ENCODE assay signal across 9 mouse cellular contexts in the genomic region with DNA sequence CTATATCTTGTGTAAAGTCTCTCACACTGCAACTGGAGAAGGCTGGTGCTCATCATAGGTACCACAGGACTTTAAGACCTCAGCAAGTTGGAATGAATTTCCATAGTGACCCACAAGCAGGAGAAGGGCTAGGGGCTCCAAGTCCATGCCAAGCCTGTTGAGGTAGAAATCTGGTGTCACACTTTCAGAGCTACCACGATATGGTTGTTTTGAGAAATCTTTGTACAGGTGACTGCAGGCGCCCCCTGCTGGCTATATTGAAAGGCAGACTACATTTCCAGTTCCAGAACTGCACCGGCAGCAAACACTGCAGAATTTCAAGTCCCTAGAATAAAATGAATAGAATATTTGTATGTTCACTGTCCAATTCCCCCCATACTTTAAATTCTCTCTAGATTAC. TPM values are rescaled to one million over a fixed set of nuclear protein-coding genes. Genes with fewer than 3 reads are reported as not detected.
DNase-seq lines count a peak whose midpoint lies in the region; ATAC-seq and TF ChIP-seq lines count a peak whose summit lies in the region.
"Had no signal": no experiment of that assay in that cellular context is flagged by ENCODE, and none has a peak within 500 bp of the region (broad histone marks: within the 10 kb centered on the region; RNA-seq: fewer than 3 reads in every experiment).

No protein-coding gene starts in this region.

- peaks cover 10% of the 10 kb centered on the region for H3K36me3 ChIP-seq in embryonic facial prominence, embryonic 10.5 days (replicated peaks)
- H3K36me3 ChIP-seq in stomach, postnatal 0 days (ENCODE audit: control insufficient read depth, insufficient read depth, low read length): no peaks in the 10 kb centered on the region

- WGBS in embryonic facial prominence, embryonic 10.5 days: 20% methylated on average over 3 of the region's 3 CpGs
- WGBS in stomach, postnatal 0 days: 7% methylated on average over 3 of the region's 3 CpGs

- H3K27ac ChIP-seq in embryonic facial prominence, embryonic 10.5 days (replicated peaks): no peak overlapping the region
- no peak overlapping the region for H3K27ac ChIP-seq in layer of hippocampus, adult 2 months
- no peak overlapping the region for H3K27ac ChIP-seq in stomach, postnatal 0 days (replicated peaks)
- H3K27ac ChIP-seq: limb, embryonic 12.5 days had no signal

- peak; percentile 99 for TF ChIP-seq CTCF in layer of hippocampus, adult 2 months (conservative IDR thresholded peaks at IDR 0.05)
- peak; percentile 87 for TF ChIP-seq CTCF in stomach, postnatal 0 days (IDR thresholded peaks at IDR 0.05; ENCODE audit: low read depth)

- no peaks in the 10 kb centered on the region for H3K9me3 ChIP-seq in embryonic facial prominence, embryonic 10.5 days
- no peaks in the 10 kb centered on the region for H3K9me3 ChIP-seq in stomach, postnatal 0 days (ENCODE audit: control insufficient read depth, low read length)
- H3K9me3 ChIP-seq: limb, embryonic 12.5 days had no signal

- DNase-seq in frontal cortex, adult 2 months (ENCODE audit: extremely low spot score in 1 of 2, low spot score in 1 of 2): peak; percentile 58 to 89
- peak; percentile 76 for DNase-seq in A20 (ENCODE audit: low read depth, low spot score)
- peak; percentile 81 for DNase-seq in adrenal gland, postnatal 10 days
- peak; percentile 74 for DNase-seq in embryonic facial prominence, embryonic 10.5 days (ENCODE audit: low spot score)
- peak; percentile 71 to 74 for DNase-seq in layer of hippocampus, adult 2 months (ENCODE audit: low spot score in 2 of 2)
- DNase-seq in lung, postnatal 25 days (ENCODE audit: low spot score): peak; percentile 64
- peak; percentile 72 for DNase-seq in stomach, postnatal 0 days (ENCODE audit: low spot score)

- H3K4me2 ChIP-seq in stomach, postnatal 0 days (replicated peaks; ENCODE audit: low read depth): no peak overlapping the region
- H3K4me2 ChIP-seq: limb, embryonic 12.5 days had no signal

- ATAC-seq in frontal cortex, adult (ENCODE audit: low TSS enrichment): no peak
- no peak for ATAC-seq in stomach, postnatal 0 days (ENCODE audit: low FRiP score, low TSS enrichment)

- no peak for TF ChIP-seq EP300 in stomach, postnatal 0 days (optimal IDR thresholded peaks at IDR 0.05)

- peaks cover 22% of the 10 kb centered on the region for H3K4me1 ChIP-seq in embryonic facial prominence, embryonic 10.5 days
- H3K4me1 ChIP-seq in stomach, postnatal 0 days (replicated peaks; ENCODE audit: control insufficient read depth, insufficient read depth): no peaks in the 10 kb centered on the region

- no peaks in the 10 kb centered on the region; the same call in 1 of the 2 replicates for H3K27me3 ChIP-seq in embryonic facial prominence, embryonic 10.5 days (replicated peaks; ENCODE audit: low read depth, poor library complexity, severe bottlenecking)
- H3K27me3 ChIP-seq in stomach, postnatal 0 days (ENCODE audit: control insufficient read depth, insufficient read depth, low read length): no peaks in the 10 kb centered on the region
- H3K27me3 ChIP-seq: limb, embryonic 12.5 days had no signal

- no peak overlapping the region for H3K9ac ChIP-seq in stomach, postnatal 0 days (ENCODE audit: low read length)
- H3K9ac ChIP-seq: limb, embryonic 12.5 days had no signal

- no peak overlapping the region for H3K4me3 ChIP-seq in embryonic facial prominence, embryonic 10.5 days
- H3K4me3 ChIP-seq in layer of hippocampus, adult 2 months: no peak overlapping the region
- no peak overlapping the region for H3K4me3 ChIP-seq in stomach, postnatal 0 days (ENCODE audit: low read depth, low read length)
- H3K4me3 ChIP-seq: limb, embryonic 12.5 days had no signal

RNA-seq across cellular contexts. Expression of gene Relt, which starts 3.4 kb away (rescaled TPM):
- polyA plus RNA-seq in frontal cortex, adult 2 months (2012; rRNA removed): 12.2 and 12.4 TPM in 2 replicates
- total RNA-seq in adrenal gland, postnatal 10 days (2021): 1 to 10 TPM; 2.8 to 6.7 TPM
- 4.8 and 5.2 TPM in 2 replicates for polyA plus RNA-seq in embryonic facial prominence, embryonic 10.5 days (2016; fragmentation: Nextera tagmentation; extraction: Ambion mirVana)
- total RNA-seq in layer of hippocampus, adult 2 months (2021): 10 to 100 TPM; 11.2 to 13.2 TPM
- 0.71 and 1.2 TPM in 2 replicates for polyA plus RNA-seq in stomach, postnatal 0 days (2015; fragmentation: Nextera tagmentation; extraction: Ambion mirVana)
